Mouse (Mus musculus) hindbrain, embryonic 13.5 days (tissue): Measurements from ENCODE around the gene Zfp654. TPM values are rescaled to one million over a fixed set of nuclear protein-coding genes. Genes with fewer than 3 reads are reported as not detected.
A peak's percentile ranks its signal among the peaks of the same experiment; 100 is the strongest.

ENCODE experiments used
- ATAC-seq: fragments of 200-750 bp; cut with Nextera tagmentation; 2 replicates; pipeline ENCODE4 v1.8.0; 2017; ENCODE audit warnings: moderate TSS enrichment; ENCODE audit not compliant: low FRiP score
- H3K27ac ChIP-seq: fragments of 300-500 bp; sonication (generic); 2 replicates; pipeline ENCODE4 v1.5.1; 2015; ENCODE audit warnings: inconsistent platforms, mild to moderate bottlenecking, moderate library complexity
- H3K27me3 ChIP-seq: fragments of 300-500 bp; sonication (generic); 2 replicates; pipeline ENCODE4 v1.6.1; 2015; ENCODE audit warnings: mild to moderate bottlenecking, inconsistent platforms
- H3K36me3 ChIP-seq: fragments of 300-500 bp; sonication (generic); 2 replicates; pipeline ENCODE4 v1.6.1; 2015; ENCODE audit warnings: mild to moderate bottlenecking, inconsistent platforms
- H3K4me1 ChIP-seq: fragments of 300-500 bp; sonication (generic); replicated peaks from 2 replicates; pipeline ENCODE4 v1.6.1; 2015; ENCODE audit warnings: inconsistent platforms
- H3K4me2 ChIP-seq: fragments of 300-500 bp; sonication (generic); 2 replicates; pipeline ENCODE4 v1.6.1; 2015; ENCODE audit warnings: inconsistent platforms, mild to moderate bottlenecking, moderate library complexity
- H3K4me3 ChIP-seq: fragments of 300-500 bp; sonication (generic); 2 replicates; pipeline ENCODE4 v1.5.1; 2015; ENCODE audit warnings: mild to moderate bottlenecking, inconsistent platforms
- H3K9ac ChIP-seq: fragments of 300-500 bp; sonication (generic); 2 replicates; pipeline ENCODE4 v1.6.1; 2015; ENCODE audit warnings: mild to moderate bottlenecking, inconsistent platforms
- H3K9me3 ChIP-seq: fragments of 300-500 bp; sonication (generic); 2 replicates; pipeline ENCODE4 v1.6.1; 2016; ENCODE audit warnings: inconsistent platforms
- WGBS: fragments of 180-500 bp; shearing (Covaris S2); methylation state at CpG from one replicate; pipeline ENCODE4 v1.1.7; 2015; 5-methylcytosine and 5-hydroxymethylcytosine counted together
- polyA plus RNA-seq: library from polyadenylated mRNA; unstranded; fragments of >200 nt; fragmentation: Nextera tagmentation; extraction: Ambion mirVana; gene quantifications from 2 replicates; pipeline ENCODE4 v1.2.1, GENCODE M21; 2015

Zfp654 gene
- polyA plus RNA-seq, 1 experiment from 2014 or later = 6.7 TPM

GRCm38 (mm10) chr16:64851085-64851562 lies 328 bp downstream of the Zfp654 start:
- H3K4me2 ChIP-seq = peak overlapping the region; percentile 89
- H3K27ac ChIP-seq = peak overlapping the region; percentile 98
- no peaks in the 10 kb centered on the region for H3K27me3 ChIP-seq
- peaks cover 26% of the 10 kb centered on the region for H3K4me1 ChIP-seq
- 2% methylated on average over 34 of the region's 45 CpGs for WGBS
- H3K36me3 ChIP-seq = peaks cover 12% of the 10 kb centered on the region
- H3K9ac ChIP-seq = peak overlapping the region; percentile 93
- peak; percentile 60; the same call in 1 of the 2 replicates for ATAC-seq
- H3K9me3 ChIP-seq = no peaks in the 10 kb centered on the region
- peak overlapping the region; percentile 92 for H3K4me3 ChIP-seq

- Histone ChIP-seq H3K4me2 (peak overlapping the region; percentile 89), H3K27ac (peak overlapping the region; percentile 98), H3K9ac (peak overlapping the region; percentile 93), H3K36me3 (peaks cover 6% of the 10 kb centered on the region), H3K4me1 (peaks cover 26% of the 10 kb centered on the region), H3K27me3 (no peaks in the 10 kb centered on the region), H3K9me3 (no peaks in the 10 kb centered on the region), H3K4me3 (peak overlapping the region; percentile 92)
- 5% methylated on average over 16 of the region's 16 CpGs for WGBS
- ATAC-seq = 0 out of 2 replicates have a peak, but pooled peaks have one; percentile 1
Measured at GRCm38 (mm10) chr16:64850287-64851084, 966 bp downstream of the Zfp654 start.

- no peaks in the 10 kb centered on the region for H3K36me3 ChIP-seq
- no peak overlapping the region for H3K4me2 ChIP-seq
- H3K27ac ChIP-seq = no peak overlapping the region
- no peak overlapping the region for H3K9ac ChIP-seq
- WGBS = 88% methylated on average over 8 of the region's 8 CpGs
- peaks cover 7% of the 10 kb centered on the region for H3K4me1 ChIP-seq
- no peak overlapping the region for H3K4me3 ChIP-seq
- H3K9me3 ChIP-seq = no peaks in the 10 kb centered on the region
- no peaks in the 10 kb centered on the region for H3K27me3 ChIP-seq
- no peak for ATAC-seq
Measured at GRCm38 (mm10) chr16:64845947-64846346, 5.5 kb downstream of the Zfp654 start.

- Histone ChIP-seq H3K27me3 (no peaks in the 10 kb centered on the region), H3K36me3 (no peaks in the 10 kb centered on the region), H3K4me1 (no peaks in the 10 kb centered on the region), H3K4me2 (no peak overlapping the region), H3K4me3 (no peak overlapping the region), H3K9ac (no peak overlapping the region), H3K27ac (no peak overlapping the region), H3K9me3 (no peaks in the 10 kb centered on the region)
- ATAC-seq = no peak
- WGBS = 97% methylated on average over 3 of the region's 3 CpGs
Measured at GRCm38 (mm10) chr16:64842374-64842729, 9.1 kb downstream of the Zfp654 start.

- Histone ChIP-seq H3K36me3 (no peaks in the 10 kb centered on the region), H3K27me3 (no peaks in the 10 kb centered on the region), H3K9ac (no peak overlapping the region), H3K4me3 (no peak overlapping the region), H3K27ac (no peak overlapping the region), H3K4me1 (no peaks in the 10 kb centered on the region), H3K9me3 (no peaks in the 10 kb centered on the region), H3K4me2 (no peak overlapping the region)
- WGBS = 92% methylated on average over 5 of the region's 5 CpGs
- ATAC-seq = no peak
Measured at GRCm38 (mm10) chr16:64841481-64842373, 9.7 kb downstream of the Zfp654 start.

- no peaks in the 10 kb centered on the region for H3K9me3 ChIP-seq
- H3K4me2 ChIP-seq = no peak overlapping the region
- H3K27me3 ChIP-seq = no peaks in the 10 kb centered on the region
- no peaks in the 10 kb centered on the region for H3K36me3 ChIP-seq
- 97% methylated on average over 2 of the region's 2 CpGs for WGBS
- no peak overlapping the region for H3K4me3 ChIP-seq
- H3K4me1 ChIP-seq = no peaks in the 10 kb centered on the region
- ATAC-seq = no peak
- no peak overlapping the region for H3K9ac ChIP-seq
- no peak overlapping the region for H3K27ac ChIP-seq
Measured at GRCm38 (mm10) chr16:64836709-64837108, 14.7 kb downstream of the Zfp654 start.

GRCm38 (mm10) chr16:64835996-64836545 lies 15.4 kb downstream of the Zfp654 start:
- 91% methylated on average over 1 of the region's 1 CpGs for WGBS
- H3K27ac ChIP-seq = no peak overlapping the region
- H3K27me3 ChIP-seq = no peaks in the 10 kb centered on the region
- H3K36me3 ChIP-seq = no peaks in the 10 kb centered on the region
- no peak overlapping the region for H3K4me3 ChIP-seq
- no peak overlapping the region for H3K9ac ChIP-seq
- H3K9me3 ChIP-seq = no peaks in the 10 kb centered on the region
- H3K4me1 ChIP-seq = no peaks in the 10 kb centered on the region
- no peak overlapping the region for H3K4me2 ChIP-seq
- no peak for ATAC-seq

- H3K4me3 ChIP-seq = no peak overlapping the region
- WGBS = 95% methylated on average over 15 of the region's 15 CpGs
Measured at GRCm38 (mm10) chr16:64830291-64830690, 21.2 kb downstream of the Zfp654 start.

GRCm38 (mm10) chr16:64824474-64824873 lies 27.0 kb downstream of the Zfp654 start:
- Histone ChIP-seq H3K4me2 (no peak overlapping the region), H3K4me3 (no peak overlapping the region), H3K27ac (no peak overlapping the region), H3K9me3 (no peaks in the 10 kb centered on the region), H3K4me1 (no peaks in the 10 kb centered on the region), H3K36me3 (peaks cover 11% of the 10 kb centered on the region; the same call in 1 of the 2 replicates), H3K27me3 (no peaks in the 10 kb centered on the region), H3K9ac (no peak overlapping the region)
- 94% methylated on average over 1 of the region's 1 CpGs for WGBS
- ATAC-seq = no peak

More at GRCm38 (mm10) chr16:64830291-64830690, 21.2 kb downstream of the Zfp654 start:
- Histone ChIP-seq H3K27ac (no peak overlapping the region), H3K9me3 (no peaks in the 10 kb centered on the region), H3K9ac (no peak overlapping the region), H3K27me3 (no peaks in the 10 kb centered on the region), H3K4me1 (no peaks in the 10 kb centered on the region), H3K36me3 (peaks cover 14% of the 10 kb centered on the region), H3K4me2 (no peak overlapping the region)
- no peak for ATAC-seq

GRCm38 (mm10) chr16:64823890-64824289 lies 27.6 kb downstream of the Zfp654 start:
- Histone ChIP-seq H3K9me3 (no peaks in the 10 kb centered on the region), H3K4me2 (no peak overlapping the region), H3K27me3 (no peaks in the 10 kb centered on the region), H3K4me3 (no peak overlapping the region), H3K4me1 (no peaks in the 10 kb centered on the region), H3K27ac (no peak overlapping the region), H3K36me3 (peaks cover 9% of the 10 kb centered on the region; the same call in 1 of the 2 replicates), H3K9ac (no peak overlapping the region)
- no peak for ATAC-seq
- 98% methylated on average over 1 of the region's 1 CpGs for WGBS

- H3K36me3 ChIP-seq = peaks cover 11% of the 10 kb centered on the region
- ATAC-seq = no peak
- WGBS = 96% methylated on average over 3 of the region's 3 CpGs
Measured at GRCm38 (mm10) chr16:64817094-64817765, 34.2 kb downstream of the Zfp654 start.

More at GRCm38 (mm10) chr16:64817094-64817765, 34.2 kb downstream of the Zfp654 start:
- Histone ChIP-seq H3K4me3 (no peak overlapping the region), H3K4me2 (no peak overlapping the region), H3K9me3 (no peaks in the 10 kb centered on the region), H3K9ac (no peak overlapping the region), H3K27me3 (no peaks in the 10 kb centered on the region), H3K4me1 (no peaks in the 10 kb centered on the region), H3K27ac (no peak overlapping the region)
